Comparison of ENCODE assay signal across 12 mouse cellular contexts in genomic region chr14:46240046-46240800, GRCm38 (mm10).
DNase-seq lines count a peak whose midpoint lies in the region; ATAC-seq and TF ChIP-seq lines count a peak whose summit lies in the region.
"Had no signal": no experiment of that assay in that cellular context is flagged by ENCODE, and none has a peak within 500 bp of the region (broad histone marks: within the 10 kb centered on the region; RNA-seq: fewer than 3 reads in every experiment).

No protein-coding gene starts in this region.

- H3K36me3 ChIP-seq in lung, embryonic 15.5 days = no peaks in the 10 kb centered on the region
- H3K36me3 ChIP-seq in heart, postnatal 0 days (replicated peaks; ENCODE audit: control insufficient read depth, insufficient read depth, low read length) = no peaks in the 10 kb centered on the region
- H3K36me3 ChIP-seq in limb, embryonic 15.5 days = no peaks in the 10 kb centered on the region
- no peaks in the 10 kb centered on the region for H3K36me3 ChIP-seq in hindbrain, embryonic 16.5 days (ENCODE audit: control insufficient read depth, insufficient read depth, low read length)
- H3K36me3 ChIP-seq: limb, embryonic 12.5 days had no signal

- ATAC-seq in lung, embryonic 15.5 days (ENCODE audit: borderline replicate concordance, extremely low read depth, low FRiP score, low TSS enrichment) = 0 out of 2 replicates have a peak, but pooled peaks have one; percentile 57
- 0 out of 2 replicates have a peak, but pooled peaks have one; percentile 55 for ATAC-seq in heart, postnatal 0 days (ENCODE audit: insufficient read depth, low read depth)
- ATAC-seq in limb, embryonic 15.5 days (ENCODE audit: insufficient number of reproducible peaks, low FRiP score, low TSS enrichment, low read depth) = peak; percentile 69
- no peak; the same call in 1 of the 2 replicates for ATAC-seq in hindbrain, embryonic 16.5 days

- no peak for TF ChIP-seq EP300 in heart, postnatal 0 days (IDR thresholded peaks at IDR 0.05; ENCODE audit: low read depth)

- no peak overlapping the region for H3K4me3 ChIP-seq in lung, embryonic 15.5 days
- H3K4me3 ChIP-seq in heart, postnatal 0 days (ENCODE audit: low read depth, low read length) = no peak overlapping the region
- no peak overlapping the region for H3K4me3 ChIP-seq in limb, embryonic 15.5 days
- H3K4me3 ChIP-seq in hindbrain, embryonic 16.5 days (ENCODE audit: low read length) = no peak overlapping the region
- H3K4me3 ChIP-seq: limb, embryonic 12.5 days had no signal

- no peak for DNase-seq in lung, adult 18-20 months
- peak; percentile 12 for DNase-seq in gonadal fat pad, adult 2 months (ENCODE audit: low read depth)
- peak; percentile 49 for DNase-seq in heart, postnatal 0 days (ENCODE audit: low spot score)
- DNase-seq in spleen, postnatal 4 days (ENCODE audit: low spot score in 2 of 2) = no peak
- DNase-seq: adrenal gland, postnatal 14 days; cerebellum, postnatal 10 days; right cerebral cortex, adult 18-20 months; thymus, postnatal 36 days had no signal

- H3K4me1 ChIP-seq in lung, embryonic 15.5 days = peaks cover 16% of the 10 kb centered on the region; the same call in 1 of the 2 replicates
- H3K4me1 ChIP-seq in heart, postnatal 0 days (ENCODE audit: control insufficient read depth, insufficient read depth) = no peaks in the 10 kb centered on the region
- peaks cover 8% of the 10 kb centered on the region for H3K4me1 ChIP-seq in limb, embryonic 15.5 days
- H3K4me1 ChIP-seq in hindbrain, embryonic 16.5 days (ENCODE audit: control insufficient read depth, insufficient read depth, low read depth, low read length) = no peaks in the 10 kb centered on the region
- H3K4me1 ChIP-seq: limb, embryonic 12.5 days had no signal

- H3K9me3 ChIP-seq in lung, embryonic 15.5 days = no peaks in the 10 kb centered on the region
- H3K9me3 ChIP-seq in heart, postnatal 0 days (replicated peaks; ENCODE audit: control insufficient read depth, low read length) = no peaks in the 10 kb centered on the region
- no peaks in the 10 kb centered on the region for H3K9me3 ChIP-seq in limb, embryonic 15.5 days
- no peaks in the 10 kb centered on the region for H3K9me3 ChIP-seq in hindbrain, embryonic 16.5 days (ENCODE audit: control insufficient read depth, low read length)
- H3K9me3 ChIP-seq: limb, embryonic 12.5 days had no signal

- TF ChIP-seq CTCF in heart, postnatal 0 days (IDR thresholded peaks at IDR 0.05; ENCODE audit: low read depth) = no peak

- 46% methylated on average over 15 of the region's 15 CpGs for WGBS in lung, embryonic 15.5 days
- WGBS in heart, postnatal 0 days = 42% methylated on average over 15 of the region's 15 CpGs
- WGBS in limb, embryonic 15.5 days = 52% methylated on average over 15 of the region's 15 CpGs
- 70% methylated on average over 15 of the region's 15 CpGs for WGBS in hindbrain, embryonic 16.5 days

- H3K9ac ChIP-seq in lung, embryonic 15.5 days = no peak overlapping the region
- H3K9ac ChIP-seq in heart, postnatal 0 days (replicated peaks; ENCODE audit: low read depth, low read length) = no peak overlapping the region
- no peak overlapping the region for H3K9ac ChIP-seq in limb, embryonic 15.5 days
- H3K9ac ChIP-seq in hindbrain, embryonic 16.5 days (ENCODE audit: low read depth, low read length) = no peak overlapping the region
- H3K9ac ChIP-seq: limb, embryonic 12.5 days had no signal

- no peaks in the 10 kb centered on the region for H3K27me3 ChIP-seq in lung, embryonic 15.5 days
- no peaks in the 10 kb centered on the region for H3K27me3 ChIP-seq in heart, postnatal 0 days (ENCODE audit: control insufficient read depth, insufficient read depth, low read length)
- H3K27me3 ChIP-seq in limb, embryonic 15.5 days = no peaks in the 10 kb centered on the region
- no peaks in the 10 kb centered on the region for H3K27me3 ChIP-seq in hindbrain, embryonic 16.5 days (replicated peaks; ENCODE audit: control insufficient read depth, insufficient read depth, low read length)
- H3K27me3 ChIP-seq: limb, embryonic 12.5 days had no signal

- no peak overlapping the region for H3K27ac ChIP-seq in lung, embryonic 15.5 days
- no peak overlapping the region for H3K27ac ChIP-seq in heart, postnatal 0 days (ENCODE audit: low read depth)
- no peak overlapping the region; the same call in 1 of the 2 replicates for H3K27ac ChIP-seq in limb, embryonic 15.5 days
- no peak overlapping the region for H3K27ac ChIP-seq in hindbrain, embryonic 16.5 days (ENCODE audit: low read depth, low read length)
- H3K27ac ChIP-seq: limb, embryonic 12.5 days had no signal

- no peak overlapping the region for H3K4me2 ChIP-seq in lung, embryonic 15.5 days
- H3K4me2 ChIP-seq in heart, postnatal 0 days (ENCODE audit: low read depth, low read length) = no peak overlapping the region
- H3K4me2 ChIP-seq in limb, embryonic 15.5 days = no peak overlapping the region
- no peak overlapping the region for H3K4me2 ChIP-seq in hindbrain, embryonic 16.5 days (ENCODE audit: low read length)
- H3K4me2 ChIP-seq: limb, embryonic 12.5 days had no signal

Comparison
In these comparisons a context has a peak if more than half of its experiments do, and no peak if none do; other contexts are left out.
1. DNase-seq: peak in gonadal fat pad, adult 2 months (single experiment) and heart, postnatal 0 days (single experiment); none in lung, adult 18-20 months (0 of 2) and spleen, postnatal 4 days (0 of 2).